Mouse (Mus musculus): ENCODE results near the gene Rabif. TPM values are rescaled to one million over a fixed set of nuclear protein-coding genes. Genes with fewer than 3 reads are reported as not detected.

The Rabif gene
- total and polyA plus RNA-seq, 3 experiments: 21.5 to 21.8 TPM; not detected in 1

DNA sequence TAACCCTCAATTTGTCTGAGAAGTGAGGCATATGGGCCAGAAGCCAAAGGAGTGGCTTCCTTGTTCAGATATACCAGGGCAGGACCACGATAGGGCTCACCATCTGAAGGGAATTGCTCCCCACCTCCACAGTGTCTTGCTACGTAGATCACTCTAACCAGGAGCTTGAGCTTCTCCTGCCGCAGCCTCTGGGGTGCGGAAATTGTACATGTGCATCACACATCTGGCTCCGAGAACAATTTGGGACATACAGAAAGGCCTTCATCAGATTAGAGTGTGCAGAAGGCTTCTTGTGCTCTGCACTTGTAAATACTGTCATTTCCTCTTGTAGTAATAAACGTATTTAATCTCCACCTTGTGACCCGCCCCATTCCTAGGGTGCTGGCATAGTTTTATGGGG, 26.7 kb downstream of the Rabif start (continued):
- no peak for TF ChIP-seq RAD21 (IDR thresholded peaks at IDR 0.05; ENCODE audit: low read depth, low read length)
- TF ChIP-seq GABPA (IDR thresholded peaks at IDR 0.05; ENCODE audit: low read depth, low read length): no peak

DNA sequence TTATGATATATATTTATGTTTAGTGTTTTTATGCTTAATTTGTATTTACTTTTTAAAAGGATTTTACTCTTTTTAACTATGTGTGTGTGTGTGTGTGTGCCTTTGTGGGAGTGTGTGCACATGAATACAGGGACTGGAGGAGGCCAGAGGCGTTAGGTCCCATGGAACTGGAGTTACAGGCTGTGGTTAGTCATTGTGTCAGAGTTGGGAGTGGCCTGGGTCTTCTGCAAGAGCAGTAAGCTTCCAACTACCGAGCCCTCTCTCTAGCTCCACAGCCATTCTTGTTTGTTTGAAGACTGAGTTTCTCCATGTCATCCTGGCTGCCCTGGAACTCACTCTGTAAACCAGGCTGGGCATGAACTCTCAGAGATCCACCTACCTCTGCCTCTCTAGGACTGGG, 27.9 kb downstream of the Rabif start:
- H3K79me2 ChIP-seq (ENCODE audit: control insufficient read depth, insufficient read depth, low read length, poor library complexity): no peaks in the 10 kb centered on the region
- H3K36me3 ChIP-seq (ENCODE audit: control insufficient read depth in 1 of 2, insufficient read depth in 2 of 2, low read length in 2 of 2): peaks cover 0 to 27% of the 10 kb centered on the region in 2 experiments; a peak in 2 of 4 replicates
- no peaks in the 10 kb centered on the region for H3K27me3 ChIP-seq (ENCODE audit: control insufficient read depth in 1 of 2, insufficient read depth in 2 of 2, low read length in 2 of 2)
- no peaks in the 10 kb centered on the region for H3K9me3 ChIP-seq (replicated peaks; ENCODE audit: insufficient read depth, low read length)
- no peak overlapping the region for H3K9ac ChIP-seq (ENCODE audit: control insufficient read depth, low read depth, low read length, poor library complexity, severe bottlenecking)
- H3K4me1 ChIP-seq (ENCODE audit: control insufficient read depth in 1 of 2, insufficient read depth in 2 of 2, low read length in 2 of 2): peaks cover 29 to 36% of the 10 kb centered on the region in 2 experiments
- H3K4me3 ChIP-seq (ENCODE audit: control insufficient read depth in 1 of 2, insufficient read depth in 1 of 2, low read depth in 2 of 2, low read length in 2 of 2): no peak overlapping the region
- DNase-seq (ENCODE audit: low read depth, low spot score): peak; percentile 33
- TF ChIP-seq ETS1 (IDR thresholded peaks at IDR 0.05; ENCODE audit: low read depth, low read length): no peak
- TF ChIP-seq MEF2A (IDR thresholded peaks at IDR 0.05; ENCODE audit: extremely low read depth, insufficient replicate concordance, low read depth, low read length, poor library complexity, severe bottlenecking): no peak
- no peak for TF ChIP-seq MAZ (IDR thresholded peaks at IDR 0.05; ENCODE audit: low read depth, low read length)
- no peak for TF ChIP-seq MYB (IDR thresholded peaks at IDR 0.05; ENCODE audit: low read depth, low read length)
- no peak for TF ChIP-seq EP300 (IDR thresholded peaks at IDR 0.05; ENCODE audit: low read depth in 1 of 2, low read length in 2 of 2)
- no peak overlapping the region for H3K27ac ChIP-seq (ENCODE audit: control insufficient read depth, low read depth, low read length)

DNA sequence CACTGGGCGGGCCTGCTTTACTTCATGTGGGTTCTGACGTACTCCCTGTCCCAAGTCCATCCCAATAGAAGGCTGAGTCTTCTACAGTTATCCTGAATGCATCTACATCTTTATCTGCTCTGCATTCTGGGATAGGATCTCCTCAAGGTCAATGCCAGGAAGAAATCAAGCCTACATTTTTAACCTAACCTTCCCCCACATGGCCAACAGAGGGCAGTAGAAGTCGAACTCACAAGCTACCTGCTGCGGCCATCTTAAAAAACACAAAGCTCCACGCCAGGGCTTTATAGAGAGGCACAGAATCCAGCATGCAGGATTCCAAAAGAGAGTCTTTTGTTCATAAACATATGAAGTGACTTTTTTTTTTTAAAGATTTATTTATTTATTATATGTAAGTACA, 30.0 kb downstream of the Rabif start:
- no peaks in the 10 kb centered on the region for H3K27me3 ChIP-seq (ENCODE audit: control insufficient read depth in 1 of 2, insufficient read depth in 2 of 2, low read length in 2 of 2)
- H3K4me3 ChIP-seq (ENCODE audit: control insufficient read depth in 1 of 2, insufficient read depth in 1 of 2, low read depth in 2 of 2, low read length in 2 of 2): no peak overlapping the region
- peak; percentile 67 for DNase-seq (ENCODE audit: low read depth, low spot score)
- H3K4me1 ChIP-seq (ENCODE audit: control insufficient read depth in 1 of 2, insufficient read depth in 2 of 2, low read length in 2 of 2): peaks cover 29 to 32% of the 10 kb centered on the region in 2 experiments
- no peak overlapping the region for H3K9ac ChIP-seq (ENCODE audit: control insufficient read depth, low read depth, low read length, poor library complexity, severe bottlenecking)
- H3K79me2 ChIP-seq (ENCODE audit: control insufficient read depth, insufficient read depth, low read length, poor library complexity): no peaks in the 10 kb centered on the region
- no peak overlapping the region for H3K27ac ChIP-seq (ENCODE audit: control insufficient read depth, low read depth, low read length)
- TF ChIP-seq CTCF (IDR thresholded peaks at IDR 0.05 in 2 of 3, conservative IDR thresholded peaks at IDR 0.05 in 1 of 3; ENCODE audit: control insufficient read depth in 1 of 3, insufficient read depth in 1 of 3, low read depth in 2 of 3, low read length in 3 of 3, poor library complexity in 1 of 3, severe bottlenecking in 1 of 3) (peak; percentile 51 to 66 (median 62)), JUND (IDR thresholded peaks at IDR 0.05; ENCODE audit: low read depth, low read length) (no peak), GATA1 (IDR thresholded peaks at IDR 0.05; ENCODE audit: low read depth, low read length) (no peak), CHD1 (IDR thresholded peaks at IDR 0.05; ENCODE audit: low read depth, low read length) (no peak), MYC (IDR thresholded peaks at IDR 0.05; ENCODE audit: low read depth, low read length) (no peak), MEF2A (IDR thresholded peaks at IDR 0.05; ENCODE audit: extremely low read depth, insufficient replicate concordance, low read depth, low read length, poor library complexity, severe bottlenecking) (no peak), SIN3A (IDR thresholded peaks at IDR 0.05; ENCODE audit: low read length) (no peak), SMC3 (IDR thresholded peaks at IDR 0.05; ENCODE audit: low read depth, low read length) (peak; percentile 54), RAD21 (IDR thresholded peaks at IDR 0.05; ENCODE audit: low read depth, low read length) (peak; percentile 51), TBP (IDR thresholded peaks at IDR 0.05; ENCODE audit: low read depth, low read length) (no peak), USF1 (IDR thresholded peaks at IDR 0.05; ENCODE audit: low read depth, low read length) (no peak)
- peaks cover 0 to 19% of the 10 kb centered on the region in 2 experiments; a peak in 2 of 4 replicates for H3K36me3 ChIP-seq (ENCODE audit: control insufficient read depth in 1 of 2, insufficient read depth in 2 of 2, low read length in 2 of 2)
- H3K9me3 ChIP-seq (replicated peaks; ENCODE audit: insufficient read depth, low read length): no peaks in the 10 kb centered on the region
